Comparison of ENCODE assay signal across 8 mouse cellular contexts in the genomic region with DNA sequence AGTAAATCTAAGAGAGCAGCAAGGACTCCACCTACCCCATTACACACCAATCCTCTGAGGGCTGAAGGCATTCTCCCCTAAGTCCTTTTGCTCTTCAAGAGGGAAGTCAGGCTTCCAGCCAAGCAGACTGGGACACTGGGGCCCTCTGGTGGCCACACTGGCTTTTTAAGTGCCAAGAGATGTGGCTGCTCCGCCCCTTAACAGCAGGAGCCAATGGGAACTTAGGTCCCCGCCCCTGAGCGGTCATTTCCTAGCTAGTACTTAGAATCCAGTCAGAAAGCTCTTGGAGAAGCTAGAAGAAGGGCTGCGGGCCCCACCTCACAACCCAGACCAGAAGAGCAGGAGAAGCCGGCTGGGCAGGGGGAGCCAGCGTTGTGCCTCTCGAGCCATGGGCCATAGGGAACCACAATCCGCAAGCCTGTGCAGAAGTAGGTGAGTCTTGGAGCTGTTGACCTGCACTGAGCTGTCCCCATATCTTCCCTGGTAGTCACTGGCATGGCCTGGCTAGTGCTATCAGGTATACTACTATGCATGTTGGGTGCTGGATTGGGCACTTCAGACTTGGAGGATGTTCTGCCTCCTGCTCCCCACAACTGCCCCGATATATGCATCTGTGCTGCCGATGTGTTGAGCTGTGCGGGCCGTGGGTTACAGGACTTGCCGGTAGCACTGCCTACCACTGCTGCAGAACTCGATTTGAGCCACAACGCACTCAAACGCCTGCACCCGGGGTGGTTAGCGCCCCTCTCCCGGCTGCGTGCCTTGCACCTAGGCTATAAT. TPM values are rescaled to one million over a fixed set of nuclear protein-coding genes. Genes with fewer than 3 reads are reported as not detected.
DNase-seq lines count a peak whose midpoint lies in the region; ATAC-seq and TF ChIP-seq lines count a peak whose summit lies in the region.

A gene (plus strand): TSS at position 275 of the 780 bp plus-strand sequence.

- WGBS in embryonic facial prominence, embryonic 13.5 days = 60% methylated on average over 20 of the region's 20 CpGs
- 51% methylated on average over 20 of the region's 20 CpGs for WGBS in kidney, adult 2 months
- WGBS in limb, embryonic 12.5 days = 54% methylated on average over 20 of the region's 20 CpGs
- WGBS in midbrain, embryonic 15.5 days = 54% methylated on average over 20 of the region's 20 CpGs
- WGBS in spleen, adult 2 months = 56% methylated on average over 20 of the region's 20 CpGs

- peak within 1 kb of the TSS; percentile 66 for H3K27ac ChIP-seq in embryonic facial prominence, embryonic 13.5 days
- no peak within 1 kb of the TSS for H3K27ac ChIP-seq in kidney, adult 2 months (ENCODE audit: insufficient read depth, low read depth, low read length)
- 0 out of 2 replicates have a peak within 1 kb of the TSS, but pooled peaks have one; percentile 23 for H3K27ac ChIP-seq in limb, embryonic 12.5 days
- H3K27ac ChIP-seq in midbrain, embryonic 15.5 days = peak within 1 kb of the TSS; percentile 42; the same call in 1 of the 2 replicates
- no peak within 1 kb of the TSS for H3K27ac ChIP-seq in spleen, adult 2 months (ENCODE audit: insufficient read depth, low read length)

- peak; percentile 91 for TF ChIP-seq CTCF in kidney, adult 2 months (conservative IDR thresholded peaks at IDR 0.05; ENCODE audit: insufficient read depth, insufficient read length, low read depth, low read length)
- peak; percentile 90 for TF ChIP-seq CTCF in spleen, adult 2 months (IDR thresholded peaks at IDR 0.05; ENCODE audit: extremely low read depth, insufficient read depth, insufficient read length, insufficient replicate concordance)

- DNase-seq in 3134 (ENCODE audit: extremely low read depth, insufficient read length, low spot score) = peak; percentile 81
- DNase-seq in adrenal gland, postnatal 36 days = peak; percentile 96
- DNase-seq in heart, adult 18-20 months = peak; percentile 97 to 99
- peak; percentile 99 for DNase-seq in kidney, adult 2 months
- peak; percentile 87 to 94 for DNase-seq in spleen, adult 2 months (ENCODE audit: low read depth in 1 of 2, low spot score in 2 of 2)

- H3K4me2 ChIP-seq in embryonic facial prominence, embryonic 13.5 days = peak within 1 kb of the TSS; percentile 52
- H3K4me2 ChIP-seq in limb, embryonic 12.5 days = peak within 1 kb of the TSS; percentile 48
- peak within 1 kb of the TSS; percentile 24 for H3K4me2 ChIP-seq in midbrain, embryonic 15.5 days

- peaks cover 75% of the 10 kb centered on the region for H3K36me3 ChIP-seq in embryonic facial prominence, embryonic 13.5 days
- peaks cover 3% of the 10 kb centered on the region for H3K36me3 ChIP-seq in kidney, adult 2 months (ENCODE audit: control insufficient read depth, insufficient read depth, low read length)
- peaks cover 71% of the 10 kb centered on the region for H3K36me3 ChIP-seq in limb, embryonic 12.5 days
- peaks cover 17% of the 10 kb centered on the region; the same call in 1 of the 2 replicates for H3K36me3 ChIP-seq in midbrain, embryonic 15.5 days (replicated peaks)
- peaks cover 40% of the 10 kb centered on the region for H3K36me3 ChIP-seq in spleen, adult 2 months (ENCODE audit: control insufficient read depth, insufficient read depth, low read length)

- no peaks in the 10 kb centered on the region for H3K9me3 ChIP-seq in embryonic facial prominence, embryonic 13.5 days
- no peaks in the 10 kb centered on the region for H3K9me3 ChIP-seq in limb, embryonic 12.5 days
- no peaks in the 10 kb centered on the region for H3K9me3 ChIP-seq in midbrain, embryonic 15.5 days

- peak; percentile 53 for ATAC-seq in embryonic facial prominence, embryonic 13.5 days (ENCODE audit: insufficient number of reproducible peaks, insufficient read depth, low FRiP score, low TSS enrichment, low read depth)
- ATAC-seq in limb, embryonic 12.5 days (ENCODE audit: insufficient number of reproducible peaks, insufficient read depth, low FRiP score, low TSS enrichment, low read depth) = peak; percentile 9; the same call in 1 of the 2 replicates
- peak; percentile 18 for ATAC-seq in midbrain, embryonic 15.5 days (replicated peaks)

- H3K9ac ChIP-seq in embryonic facial prominence, embryonic 13.5 days = peak within 1 kb of the TSS; percentile 56
- peak within 1 kb of the TSS; percentile 45; the same call in 1 of the 2 replicates for H3K9ac ChIP-seq in limb, embryonic 12.5 days (replicated peaks)
- H3K9ac ChIP-seq in midbrain, embryonic 15.5 days = no peak within 1 kb of the TSS

- TF ChIP-seq POLR2A in kidney, adult 2 months (IDR thresholded peaks at IDR 0.05; ENCODE audit: low read depth, low read length) = no peak
- TF ChIP-seq POLR2A in spleen, adult 2 months (IDR thresholded peaks at IDR 0.05; ENCODE audit: low read depth, low read length) = no peak

- H3K27me3 ChIP-seq in embryonic facial prominence, embryonic 13.5 days = no peaks in the 10 kb centered on the region
- H3K27me3 ChIP-seq in kidney, adult 2 months (replicated peaks; ENCODE audit: control insufficient read depth, insufficient read depth, low read length) = no peaks in the 10 kb centered on the region
- H3K27me3 ChIP-seq in limb, embryonic 12.5 days = no peaks in the 10 kb centered on the region
- H3K27me3 ChIP-seq in midbrain, embryonic 15.5 days (replicated peaks) = no peaks in the 10 kb centered on the region
- no peaks in the 10 kb centered on the region for H3K27me3 ChIP-seq in spleen, adult 2 months (ENCODE audit: control insufficient read depth, insufficient read depth, low read length)

- peak within 1 kb of the TSS; percentile 23 for H3K4me3 ChIP-seq in embryonic facial prominence, embryonic 13.5 days
- H3K4me3 ChIP-seq in kidney, adult 2 months (ENCODE audit: insufficient read depth, low read depth, low read length) = no peak within 1 kb of the TSS
- H3K4me3 ChIP-seq in limb, embryonic 12.5 days (replicated peaks) = no peak within 1 kb of the TSS; the same call in 1 of the 2 replicates
- no peak within 1 kb of the TSS for H3K4me3 ChIP-seq in midbrain, embryonic 15.5 days
- H3K4me3 ChIP-seq in spleen, adult 2 months (ENCODE audit: extremely low read depth, insufficient read depth, insufficient read length) = no peak within 1 kb of the TSS

- H3K4me1 ChIP-seq in embryonic facial prominence, embryonic 13.5 days = peaks cover 33% of the 10 kb centered on the region
- H3K4me1 ChIP-seq in kidney, adult 2 months (ENCODE audit: control insufficient read depth, insufficient read depth, low read length) = peaks cover 8% of the 10 kb centered on the region; the same call in 1 of the 2 replicates
- H3K4me1 ChIP-seq in limb, embryonic 12.5 days (replicated peaks) = peaks cover 19% of the 10 kb centered on the region
- peaks cover 29% of the 10 kb centered on the region for H3K4me1 ChIP-seq in midbrain, embryonic 15.5 days
- H3K4me1 ChIP-seq in spleen, adult 2 months (ENCODE audit: control insufficient read depth, insufficient read depth, insufficient read length) = peaks cover 7% of the 10 kb centered on the region; the same call in 1 of the 2 replicates

RNA-seq across cellular contexts. Expression of the gene that starts here (rescaled TPM):
- total RNA-seq in adrenal gland, postnatal 36 days (2021) = 1 to 10 TPM; 4.5 to 4.7 TPM
- polyA plus RNA-seq in embryonic facial prominence, embryonic 13.5 days (2015; fragmentation: Nextera tagmentation; extraction: Ambion mirVana) = 3.4 and 3.7 TPM in 2 replicates
- 1 to 10 TPM; 1.4 to 1.8 TPM for total RNA-seq in heart, adult 18-20 months (2021)
- 1.2 and 1.3 TPM in 2 replicates for polyA plus RNA-seq in kidney, adult 2 months (2012; rRNA removed)
- polyA plus RNA-seq in limb, embryonic 12.5 days (2016; fragmentation: Nextera tagmentation; extraction: Ambion mirVana) = 3.1 and 3.7 TPM in 2 replicates
- polyA plus RNA-seq in midbrain, embryonic 15.5 days (2015; fragmentation: Nextera tagmentation; extraction: Ambion mirVana) = 3.5 and 3.6 TPM in 2 replicates
- polyA plus RNA-seq in spleen, adult 2 months (2012; rRNA removed) = 2.2 and 2.8 TPM in 2 replicates

Comparison
In these comparisons a context has a peak if more than half of its experiments do, and no peak if none do; other contexts are left out.
1. H3K27ac ChIP-seq: peak in embryonic facial prominence, embryonic 13.5 days (single experiment), limb, embryonic 12.5 days (single experiment) and midbrain, embryonic 15.5 days (single experiment); none in kidney, adult 2 months (single experiment) and spleen, adult 2 months (single experiment).
2. Peak in every context shown above with its lines, with median percentiles within 50 percentile points of each other: DNase-seq, ATAC-seq and H3K4me2 ChIP-seq.